Mouse (Mus musculus): ENCODE data around the gene Zw10.

Gene Zw10

DNA sequence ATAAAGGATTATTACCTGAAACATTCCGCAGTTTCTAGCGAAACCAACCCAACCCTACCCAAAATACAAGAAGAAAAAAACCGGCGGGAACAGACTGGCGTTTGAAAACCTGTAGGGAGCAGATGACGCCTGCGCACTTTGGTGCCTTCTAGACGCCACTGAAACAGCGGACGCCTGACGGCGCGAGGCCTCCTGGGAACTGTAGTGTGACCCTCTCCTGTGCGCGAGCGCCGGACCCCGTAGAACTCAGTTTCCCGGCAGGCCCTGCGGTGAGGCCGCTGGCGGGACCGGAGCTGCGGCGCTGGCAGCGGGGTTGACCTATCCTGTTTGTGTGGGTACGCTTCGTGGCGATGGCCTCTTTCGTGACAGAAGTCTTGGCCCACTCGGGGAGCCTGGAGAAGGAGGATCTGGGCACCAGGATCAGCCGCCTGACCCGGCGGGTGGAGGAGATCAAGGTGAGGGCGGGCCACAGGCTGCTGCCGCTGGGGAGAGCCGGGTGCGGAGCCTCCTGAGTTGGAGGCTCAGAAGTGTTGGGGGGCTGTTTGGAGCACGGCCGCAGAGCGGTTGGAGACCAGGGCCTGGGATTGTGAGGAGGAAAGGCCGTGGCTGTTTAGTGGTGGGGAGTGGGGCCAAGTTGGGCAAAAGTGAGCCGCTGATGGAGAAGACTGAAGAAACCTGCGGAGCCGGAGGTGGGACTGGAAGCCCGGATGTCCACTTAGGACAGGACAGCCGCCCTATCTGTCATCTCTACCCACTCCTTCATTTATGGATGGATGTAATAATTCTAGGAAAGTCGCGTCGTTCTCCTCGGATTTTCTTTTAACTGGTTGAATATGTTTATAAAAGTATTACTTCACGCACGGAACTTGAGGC is at the start of gene Zw10:
Gene Zw10, plus strand, starts transcription at position 281 of the 873 bp plus-strand sequence.
- DNase-seq (ENCODE audit: low spot score): peak; percentile 90

DNA sequence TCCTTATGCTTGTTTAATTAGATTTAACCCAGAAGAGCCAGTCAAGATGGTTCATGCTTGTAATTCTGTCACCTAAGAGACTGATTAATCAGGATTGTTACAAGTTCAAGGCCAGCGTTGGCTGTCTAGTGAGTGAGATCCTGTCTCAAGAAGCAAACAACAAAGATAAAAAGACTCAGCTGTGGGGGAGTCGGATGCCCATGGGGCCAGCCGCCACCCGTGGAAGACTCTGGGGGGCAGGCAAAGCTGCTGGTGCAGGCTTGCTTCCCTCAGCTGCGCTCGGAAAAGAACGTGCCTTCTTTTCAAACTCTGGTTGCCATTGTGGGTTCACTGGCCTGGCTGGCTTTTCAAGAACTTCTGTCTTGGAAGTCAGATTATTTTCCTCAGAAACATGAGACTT is 39.6 kb upstream of the Zw10 start:
- peak; percentile 15 for DNase-seq (ENCODE audit: low spot score)

DNA sequence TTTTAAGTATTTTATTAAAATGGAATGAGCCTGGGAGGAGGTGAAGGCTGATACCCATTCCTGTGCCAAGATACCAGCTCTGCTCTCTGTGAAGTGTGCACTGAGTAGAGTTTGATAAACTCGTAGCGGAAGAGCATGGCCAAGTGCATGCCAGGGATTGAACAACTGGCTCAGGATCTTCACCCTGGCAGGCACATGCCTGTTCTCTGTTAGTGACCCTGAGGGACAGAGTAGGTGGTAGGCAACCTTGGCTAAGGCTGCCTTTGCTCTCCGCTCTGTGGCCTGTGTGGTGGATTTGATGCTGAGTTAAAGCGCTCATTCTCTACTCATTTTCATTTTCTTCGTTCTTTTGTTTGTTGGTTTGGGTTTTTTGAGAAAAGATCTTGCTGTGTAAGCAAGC is 34.1 kb upstream of the Zw10 start:
- DNase-seq (ENCODE audit: low spot score): no peak

- no peak for DNase-seq (ENCODE audit: low spot score)
Measured at GRCm38 (mm10) chr9:49023956-49024355, 31.5 kb upstream of the Zw10 start.

- DNase-seq (ENCODE audit: low spot score): no peak
Measured at GRCm38 (mm10) chr9:49024529-49024928, 30.9 kb upstream of the Zw10 start.

DNA sequence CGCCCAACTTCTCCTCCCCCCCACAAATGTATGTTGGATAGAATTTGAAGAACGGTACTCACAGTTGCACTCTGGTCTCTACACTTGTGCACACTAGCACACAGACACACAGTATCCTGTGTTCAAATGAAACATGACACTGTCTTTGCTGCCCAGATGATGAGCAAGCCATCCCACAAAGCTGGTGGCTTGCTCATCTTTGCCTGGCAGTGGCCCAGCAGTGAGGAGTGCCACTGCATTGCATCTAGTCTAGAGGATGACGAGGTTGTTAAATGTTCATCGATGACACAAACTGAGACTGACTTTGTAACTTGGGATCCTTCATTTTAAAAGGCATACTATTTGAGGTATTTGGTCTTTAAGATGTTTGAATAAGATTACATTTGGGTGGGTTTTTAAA is 20.6 kb upstream of the Zw10 start:
- no peak for DNase-seq (ENCODE audit: low spot score)

- DNase-seq (ENCODE audit: low spot score): peak; percentile 65
Measured at GRCm38 (mm10) chr9:49050901-49051300, 4.5 kb upstream of the Zw10 start.

DNA sequence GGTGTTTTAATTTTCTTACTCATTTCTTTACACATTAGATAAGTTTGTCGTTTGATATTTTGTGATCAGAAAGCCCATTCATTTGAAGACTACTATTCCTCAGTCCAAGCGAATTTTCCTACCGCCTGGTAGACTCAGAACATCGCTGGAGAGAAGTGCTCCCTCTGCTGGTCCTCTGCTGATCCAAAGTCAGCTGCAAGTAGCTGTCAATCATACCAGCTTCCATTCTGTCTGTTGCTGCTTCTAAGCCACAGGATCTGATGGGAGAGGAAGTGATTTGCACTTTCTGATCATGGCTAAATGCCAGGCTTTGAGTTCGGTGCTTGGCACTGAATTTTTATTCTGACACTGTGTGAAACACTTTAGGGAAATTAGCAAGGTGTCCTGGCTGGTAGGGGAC is 4.1 kb upstream of the Zw10 start:
- DNase-seq (ENCODE audit: low spot score): peak; percentile 19

DNA sequence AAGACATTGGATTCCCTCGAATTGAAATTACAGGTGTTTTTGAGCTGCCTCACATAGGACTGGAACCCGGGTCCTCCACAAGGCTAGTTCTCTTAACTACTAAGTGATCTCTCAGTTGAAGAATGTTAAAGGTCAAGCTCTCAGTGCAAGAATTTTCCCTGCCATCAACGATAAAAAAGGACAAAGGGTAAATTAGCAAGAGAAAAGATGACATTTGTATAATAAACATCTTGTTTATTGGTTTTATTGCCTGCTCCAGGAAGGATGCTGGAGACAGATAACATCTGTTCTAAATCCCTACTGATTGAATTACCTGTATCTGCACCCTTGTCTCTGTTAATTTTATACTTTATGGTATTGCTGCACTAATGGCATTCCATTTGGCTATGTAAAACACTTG is 1.4 kb upstream of the Zw10 start:
- no peak for DNase-seq (ENCODE audit: low spot score)

DNA sequence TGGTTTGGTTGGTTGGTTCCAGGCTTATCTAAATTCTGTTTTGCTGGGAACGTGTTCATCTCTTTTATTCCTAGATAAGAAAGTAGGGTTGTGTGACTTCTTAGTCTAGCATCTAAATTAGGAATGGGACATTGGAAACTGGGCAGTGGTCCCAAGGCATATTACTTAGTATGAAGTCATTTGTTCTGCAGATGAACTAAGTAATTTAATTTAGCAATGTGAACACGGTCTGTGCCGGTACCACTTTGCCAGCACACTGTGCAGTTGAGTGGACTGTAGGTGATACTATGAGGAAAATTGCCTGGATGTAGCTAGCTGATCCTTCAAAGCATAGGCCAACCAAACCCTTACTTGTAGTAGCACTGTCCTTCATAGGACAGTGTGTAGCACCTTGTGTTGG is 21.4 kb downstream of the Zw10 start:
- DNase-seq (ENCODE audit: low spot score): no peak

- DNase-seq (ENCODE audit: low spot score): no peak
Measured at GRCm38 (mm10) chr9:49081107-49081506, 25.7 kb downstream of the Zw10 start, which contains the start of gene Tmprss5. TSS of gene Tmprss5 (plus strand) at chr9:49081260.

DNA sequence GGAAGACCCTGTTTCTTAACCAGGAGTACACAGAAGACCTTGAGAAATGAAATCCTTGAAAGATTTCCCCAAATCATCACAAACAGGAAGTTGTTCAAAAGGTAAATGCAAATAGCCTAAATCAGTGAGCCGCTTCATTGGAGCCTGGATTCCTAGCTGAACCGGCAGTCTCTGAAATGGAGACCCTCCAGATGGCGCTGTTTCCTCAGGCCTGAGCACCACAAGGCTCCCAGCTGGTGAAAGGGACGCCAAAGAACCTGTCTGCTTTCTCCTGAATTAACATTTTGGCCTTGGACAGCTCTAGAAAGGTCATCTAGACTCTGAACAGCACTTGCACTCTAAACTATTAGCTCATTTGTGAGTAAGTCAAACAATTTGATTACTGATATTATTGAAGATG is 26.1 kb downstream of the Zw10 start:
- peak; percentile 40 for DNase-seq (ENCODE audit: low spot score)

DNA sequence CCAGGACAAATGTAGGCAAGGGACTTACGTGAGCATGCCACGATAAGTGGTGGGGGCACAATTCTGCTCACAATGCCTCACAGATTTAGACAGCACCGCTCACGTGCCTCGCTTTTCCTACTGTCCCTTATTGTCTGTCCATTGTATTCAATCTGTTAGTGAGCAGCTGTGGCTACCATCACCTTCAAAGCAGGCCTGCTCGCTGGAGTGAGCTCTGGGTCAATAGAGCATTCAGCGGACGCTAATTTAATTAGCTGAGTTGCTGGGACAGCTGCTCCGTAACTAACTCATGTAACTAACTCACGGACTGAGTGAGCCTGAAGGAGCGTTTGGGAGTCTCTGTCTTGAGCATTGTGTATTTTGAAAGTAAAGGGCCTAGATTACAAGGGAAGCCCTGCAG is 31.9 kb downstream of the Zw10 start:
- DNase-seq (ENCODE audit: low spot score): no peak

GRCm38 (mm10) chr9:49098871-49099270 is 43.5 kb downstream of the Zw10 start:
- DNase-seq (ENCODE audit: low spot score): no peak

GRCm38 (mm10) chr9:49102328-49102727 is 46.9 kb downstream of the Zw10 start:
- no peak for DNase-seq (ENCODE audit: low spot score)

DNA sequence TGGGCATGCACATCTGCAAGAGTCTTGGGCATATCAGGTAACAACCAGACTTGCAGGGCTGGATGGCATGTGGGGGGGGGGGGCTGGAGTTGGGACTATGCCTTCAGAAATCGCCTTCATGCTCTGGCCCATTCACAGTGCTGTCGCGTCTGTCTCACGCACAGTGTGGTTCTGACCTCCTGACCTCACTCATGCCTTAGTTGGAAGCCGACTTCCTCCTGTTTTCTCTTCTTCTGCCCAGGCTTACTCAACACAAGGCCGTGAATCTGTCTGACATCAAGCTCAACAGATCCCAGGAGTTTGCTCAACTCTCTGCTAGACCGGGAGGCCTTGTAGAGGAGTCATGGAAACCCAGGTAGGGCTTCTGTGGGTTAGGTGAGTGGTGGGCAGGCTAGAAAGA is 53.7 kb downstream of the Zw10 start:
- DNase-seq (ENCODE audit: low spot score): no peak

DNA sequence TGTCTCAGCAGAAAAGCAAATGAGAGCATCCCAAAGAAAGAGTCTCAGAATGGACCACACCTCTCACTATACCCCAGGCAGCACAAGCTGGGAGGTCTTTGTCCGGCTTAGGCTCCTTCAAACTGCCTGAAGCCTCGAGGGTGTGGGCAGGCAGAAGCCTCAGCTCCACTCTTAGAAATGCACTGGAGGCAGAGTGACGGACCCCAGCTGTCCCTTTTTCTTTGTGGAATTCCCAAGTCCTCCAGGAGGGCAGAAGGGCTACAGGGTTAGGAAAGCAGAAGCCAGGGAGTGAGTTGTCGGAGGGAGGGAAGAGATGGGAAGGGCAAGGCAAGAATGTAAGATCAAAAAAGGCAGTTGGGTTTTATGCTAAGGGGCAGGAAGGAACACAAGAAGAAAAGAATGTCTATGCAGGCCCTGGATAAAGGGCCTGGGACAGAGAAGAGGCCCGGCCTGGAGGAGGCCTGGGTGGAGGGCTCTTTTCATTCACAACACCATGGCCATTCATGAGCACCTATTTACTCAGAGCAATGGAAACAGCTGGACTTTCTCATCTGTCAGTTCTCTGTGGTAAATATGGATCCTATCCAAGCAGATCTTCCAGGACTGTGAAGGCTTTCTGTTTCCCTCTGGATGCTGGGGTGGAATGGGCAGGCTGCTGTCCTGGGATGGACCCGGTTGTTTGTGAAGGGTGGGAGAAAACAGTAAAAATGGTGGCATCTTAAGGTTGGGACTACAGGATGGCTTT is 55.2 kb downstream of the Zw10 start:
- DNase-seq (ENCODE audit: low spot score): no peak

DNA sequence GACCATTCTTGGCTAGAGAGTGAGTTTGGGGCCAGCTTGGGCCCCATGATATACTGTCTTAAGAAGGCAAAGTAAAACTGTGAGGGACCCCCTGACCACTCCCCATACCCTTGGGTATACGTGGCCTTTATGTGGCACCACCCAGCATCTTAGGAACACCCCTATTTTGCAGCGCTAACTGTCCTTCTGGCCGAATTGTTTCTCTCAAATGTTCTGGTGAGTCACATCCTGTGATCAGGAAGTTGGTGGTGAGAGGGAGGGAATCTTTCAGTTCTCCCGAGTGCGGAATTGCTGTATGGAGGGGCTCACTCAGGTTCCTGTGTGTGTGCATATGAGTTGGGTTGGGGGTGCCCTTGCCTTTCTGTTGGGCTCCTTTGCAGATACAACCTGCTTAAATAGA is 55.9 kb downstream of the Zw10 start:
- no peak for DNase-seq (ENCODE audit: low spot score)

- no peak for DNase-seq (ENCODE audit: low spot score)
Measured at GRCm38 (mm10) chr9:49118271-49118825, 62.9 kb downstream of the Zw10 start.

GRCm38 (mm10) chr9:49119759-49120158 is 64.3 kb downstream of the Zw10 start:
- no peak for DNase-seq (ENCODE audit: low spot score)

DNA sequence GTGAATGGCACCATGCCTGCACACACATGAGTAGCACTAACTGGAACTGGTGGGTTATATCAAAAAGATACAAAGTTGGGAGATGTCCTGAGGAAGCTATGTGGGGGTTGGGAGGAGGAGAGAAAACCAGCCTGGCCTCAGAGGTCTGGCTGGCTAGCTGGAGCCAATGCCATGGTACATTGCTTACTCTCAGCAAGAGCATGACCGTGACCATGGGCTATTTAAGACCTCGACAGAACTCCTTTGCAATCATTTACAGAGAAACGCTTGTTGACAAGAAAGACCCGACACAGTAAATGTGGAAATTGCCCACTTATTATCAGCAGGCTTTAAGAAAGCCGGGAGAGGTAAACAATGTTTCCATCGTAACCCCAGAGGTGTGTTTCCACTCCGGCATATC is 70.3 kb downstream of the Zw10 start:
- DNase-seq (ENCODE audit: low spot score): no peak

Data from ovary, adult 18-20 months (tissue).